Mouse (Mus musculus): ENCODE data around the gene Gm10118.

DNA sequence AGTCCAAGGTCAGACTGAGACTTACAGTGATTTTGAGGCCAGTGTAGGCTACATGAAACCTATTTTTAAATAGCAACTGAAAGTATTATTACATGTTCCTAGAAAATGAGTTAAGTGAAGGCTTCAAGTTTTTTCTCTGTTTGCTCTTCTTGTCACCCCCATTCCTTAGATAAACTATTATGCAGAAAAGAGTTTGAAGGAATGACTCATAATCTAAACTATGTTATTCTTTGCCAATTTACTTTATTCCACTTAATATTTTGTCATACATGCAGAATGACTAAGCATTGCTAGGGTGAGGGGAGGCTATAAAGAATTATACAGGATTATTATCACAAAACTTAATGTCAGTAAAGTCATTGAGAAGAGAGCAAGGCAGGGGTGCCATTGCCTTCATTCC, 18.4 kb downstream of the Gm10118 start:
- no peak for TF ChIP-seq POLR2A (IDR thresholded peaks at IDR 0.05; ENCODE audit: low read depth, low read length)
- no peak for TF ChIP-seq CTCF (IDR thresholded peaks at IDR 0.05; ENCODE audit: borderline replicate concordance, insufficient read depth, low read length)
